Mouse (Mus musculus) heart, postnatal 36 days (tissue): ENCODE data around the gene Gemin6. TPM values are rescaled to one million over a fixed set of nuclear protein-coding genes. Genes with fewer than 3 reads are reported as not detected.
A peak's percentile ranks its signal among the peaks of the same experiment; 100 is the strongest.
"Not testable (repeated sequence)": the region's sequence is repeated elsewhere in the genome, so short reads cannot be mapped to it uniquely, and the experiment has no call there.

Source experiments
- DNase-seq, 2 experiments: peaks; one replicate each; pipeline ENCODE4 v3.0.0; 2021 to 2022
- intact Hi-C: fragments of 180-260 bp; cut with DNase I; formaldehyde crosslinking; loops from one replicate; pipeline ENCODE4 v1.15.1; 2025
- total RNA-seq, 2 experiments: library from RNA; stranded (reverse); gene quantifications; 2 replicates each; pipeline ENCODE4 v1.2.3; 2021

Gene Gemin6
- 1 to 10 TPM; 4.3 to 5.5 TPM for total RNA-seq

GRCm38 (mm10) chr17:80224326-80225116, at the start of gene Gemin6:
TSS of gene Gemin6 (plus strand) at chr17:80224441.
- peak; percentile 81 for DNase-seq
- intact Hi-C loops: loop anchor here (2.0 to 5.0 kb wide), 2 partner anchors 18 to 68 kb away; partner anchors contain the start of genes Dhx57, Morn2, Srsf7 and Ttc39d

GRCm38 (mm10) chr17:80174699-80175385, 49.4 kb upstream of the Gemin6 start:
- intact Hi-C loops: loop anchor here (10.0 kb wide), 1 partner anchor 50 kb away; the partner anchor contains the start of gene Galm

GRCm38 (mm10) chr17:80175386-80175739, 48.9 kb upstream of the Gemin6 start:
- no peak for DNase-seq
- intact Hi-C loops: loop anchor here (10.0 kb wide), 1 partner anchor 51 kb away; the partner anchor contains the start of gene Galm

More at GRCm38 (mm10) chr17:80174699-80175385, 49.4 kb upstream of the Gemin6 start:
- no peak for DNase-seq

GRCm38 (mm10) chr17:80175966-80176365, 48.3 kb upstream of the Gemin6 start:
- DNase-seq: no peak
- intact Hi-C loops: loop anchor here (10.0 kb wide), 1 partner anchor 51 kb away; the partner anchor contains the start of gene Galm

- not testable (repeated sequence) for DNase-seq
- intact Hi-C loops: loop anchor here (10.0 kb wide), 1 partner anchor 54 kb away; the partner anchor contains the start of gene Galm
These were observed 45.4 kb upstream of the Gemin6 start for GRCm38 (mm10) chr17:80178846-80179245.

GRCm38 (mm10) chr17:80179959-80180358, 44.3 kb upstream of the Gemin6 start:
- DNase-seq: peak; percentile 74 to 79
- intact Hi-C loops: loop anchor here (1.0 to 10.0 kb wide), 3 partner anchors 55 to 318 kb away; partner anchors contain the start of gene Galm

GRCm38 (mm10) chr17:80180468-80180867, 43.8 kb upstream of the Gemin6 start:
- intact Hi-C loops: loop anchor here (1.0 to 5.0 kb wide), 2 partner anchors 132 to 318 kb away; no protein-coding TSS in a partner anchor
- DNase-seq: no peak

GRCm38 (mm10) chr17:80183615-80184014, 40.6 kb upstream of the Gemin6 start:
- DNase-seq: no peak
- intact Hi-C loops: loop anchor here (5.0 kb wide), 1 partner anchor 321 kb away; no protein-coding TSS in a partner anchor

- no peak for DNase-seq
- intact Hi-C loops: loop anchor here (10.0 kb wide), 1 partner anchor 528 kb away; no protein-coding TSS in a partner anchor
These were observed 31.2 kb upstream of the Gemin6 start for GRCm38 (mm10) chr17:80193075-80193474.

- intact Hi-C loops: loop anchor here (10.0 kb wide), 1 partner anchor 534 kb away; no protein-coding TSS in a partner anchor
- no peak for DNase-seq
These were observed 25.0 kb upstream of the Gemin6 start for GRCm38 (mm10) chr17:80199160-80199778.

GRCm38 (mm10) chr17:80205657-80206056, 18.6 kb upstream of the Gemin6 start:
- DNase-seq: no peak
- intact Hi-C loops: loop anchor here (2.0 to 10.0 kb wide), 4 partner anchors 19 to 311 kb away; partner anchors contain the start of genes Atl2, Gemin6, Hnrnpll and Sos1

- DNase-seq: no peak
- intact Hi-C loops: loop anchor here (2.0 to 10.0 kb wide), 4 partner anchors 19 to 311 kb away; partner anchors contain the start of genes Atl2, Gemin6, Hnrnpll and Sos1
These were observed 18.0 kb upstream of the Gemin6 start for GRCm38 (mm10) chr17:80206301-80206670.

GRCm38 (mm10) chr17:80206671-80207581, 17.3 kb upstream of the Gemin6 start, which contains the start of the genes Srsf7 and Ttc39d:
TSS of gene Srsf7 (minus strand) at chr17:80207307.
TSS of gene Ttc39d (plus strand) at chr17:80207460.
- intact Hi-C loops: loop anchor here (2.0 to 10.0 kb wide), 4 partner anchors 18 to 312 kb away; partner anchors contain the start of genes Atl2, Gemin6, Hnrnpll and Sos1
- peak; percentile 99 for DNase-seq

- intact Hi-C loops, DNase-seq: not testable (repeated sequence)
These were observed 10.2 kb upstream of the Gemin6 start for GRCm38 (mm10) chr17:80213998-80214397.

GRCm38 (mm10) chr17:80220131-80220530, 4.1 kb upstream of the Gemin6 start:
- intact Hi-C loops: loop anchor here (5.0 kb wide), 1 partner anchor 72 kb away; the partner anchor contains the start of genes Dhx57 and Morn2
- no peak for DNase-seq

- intact Hi-C loops: loop anchor here (5.0 kb wide), 1 partner anchor 71 kb away; the partner anchor contains the start of genes Dhx57 and Morn2
- no peak for DNase-seq
These were observed 3.0 kb upstream of the Gemin6 start for GRCm38 (mm10) chr17:80221202-80221601.

- DNase-seq: no peak
These were observed 2.2 kb upstream of the Gemin6 start for GRCm38 (mm10) chr17:80221890-80222628.

GRCm38 (mm10) chr17:80223829-80224228, 412 bp upstream of the Gemin6 start:
- intact Hi-C loops: loop anchor here (2.0 to 5.0 kb wide), 2 partner anchors 17 to 68 kb away; partner anchors contain the start of genes Dhx57, Morn2, Srsf7 and Ttc39d
- no peak for DNase-seq

More at GRCm38 (mm10) chr17:80221890-80222628, 2.2 kb upstream of the Gemin6 start:
- intact Hi-C loops: loop anchor here (5.0 kb wide), 1 partner anchor 70 kb away; the partner anchor contains the start of genes Dhx57 and Morn2
